Mouse (Mus musculus): ENCODE results near the gene Bckdha. TPM values are rescaled to one million over a fixed set of nuclear protein-coding genes. Genes with fewer than 3 reads are reported as not detected.
A peak's percentile ranks its signal among the peaks of the same experiment; 100 is the strongest.

The Bckdha gene
- polyA plus RNA-seq, 1 experiment from 2014 or later = 51.8 TPM

DNA sequence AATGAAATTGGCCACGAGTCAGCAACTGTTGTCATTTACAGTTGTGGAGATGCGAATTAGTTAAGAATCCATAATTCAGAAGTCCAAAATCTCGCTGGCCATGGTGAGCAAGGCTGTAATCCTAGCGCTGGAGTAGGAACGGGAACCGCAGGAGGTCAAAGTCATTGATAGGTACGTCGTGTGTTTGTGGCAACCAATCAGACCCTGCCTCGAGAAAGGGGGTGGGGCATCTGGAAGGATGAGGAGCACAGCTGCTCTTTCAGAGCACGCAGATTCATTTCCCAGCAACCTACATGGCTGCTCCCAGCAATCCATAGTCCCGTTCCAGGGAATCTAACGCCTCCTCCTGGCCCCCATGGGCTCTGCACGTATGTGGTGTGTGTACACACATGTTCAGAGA lies 41.1 kb upstream of the Bckdha start:
- Histone ChIP-seq H3K9ac (ENCODE audit: low read depth, low read length) (no peak overlapping the region), H3K4me1 (ENCODE audit: control insufficient read depth, insufficient read depth, low read depth, low read length) (peaks cover 3% of the 10 kb centered on the region; the same call in 1 of the 2 replicates), H3K36me3 (ENCODE audit: control insufficient read depth, insufficient read depth, low read length) (no peaks in the 10 kb centered on the region), H3K27ac (ENCODE audit: low read depth, low read length) (no peak overlapping the region), H3K4me2 (ENCODE audit: low read length) (no peak overlapping the region), H3K27me3 (replicated peaks; ENCODE audit: control insufficient read depth, insufficient read depth, low read length) (no peaks in the 10 kb centered on the region), H3K9me3 (ENCODE audit: control insufficient read depth, low read length) (no peaks in the 10 kb centered on the region), H3K4me3 (ENCODE audit: low read length) (no peak overlapping the region)
- 56% methylated on average over 13 of the region's 13 CpGs for WGBS
- ATAC-seq = no peak

DNA sequence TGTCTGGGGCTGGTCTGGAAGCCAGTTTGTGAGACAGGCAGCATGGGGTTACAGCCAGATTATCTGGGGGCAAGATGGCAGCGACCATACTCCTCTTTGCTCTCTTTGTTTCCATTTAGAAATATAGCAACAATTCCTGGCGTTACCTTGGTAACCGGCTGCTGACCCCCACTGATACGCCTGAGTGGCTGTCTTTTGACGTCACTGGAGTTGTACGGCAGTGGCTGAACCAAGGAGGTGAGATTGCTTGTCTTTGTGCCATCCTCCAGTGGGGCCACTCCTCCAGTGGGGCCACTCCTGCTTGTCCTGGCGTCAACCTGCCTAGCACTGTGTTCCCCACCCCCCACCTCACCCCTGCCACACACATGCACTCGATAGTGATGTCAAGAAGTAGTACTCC lies 35.3 kb upstream of the Bckdha start:
- Histone ChIP-seq H3K4me2 (ENCODE audit: low read length) (no peak overlapping the region), H3K4me1 (ENCODE audit: control insufficient read depth, insufficient read depth, low read depth, low read length) (peaks cover 3% of the 10 kb centered on the region), H3K4me3 (ENCODE audit: low read length) (no peak overlapping the region), H3K27me3 (replicated peaks; ENCODE audit: control insufficient read depth, insufficient read depth, low read length) (peaks cover 19% of the 10 kb centered on the region), H3K9me3 (ENCODE audit: control insufficient read depth, low read length) (peaks cover 3% of the 10 kb centered on the region; the same call in 1 of the 2 replicates), H3K36me3 (ENCODE audit: control insufficient read depth, insufficient read depth, low read length) (no peaks in the 10 kb centered on the region), H3K27ac (ENCODE audit: low read depth, low read length) (no peak overlapping the region), H3K9ac (ENCODE audit: low read depth, low read length) (no peak overlapping the region)
- WGBS = 35% methylated on average over 8 of the region's 8 CpGs
- peak; percentile 31; the same call in 1 of the 2 replicates for ATAC-seq

DNA sequence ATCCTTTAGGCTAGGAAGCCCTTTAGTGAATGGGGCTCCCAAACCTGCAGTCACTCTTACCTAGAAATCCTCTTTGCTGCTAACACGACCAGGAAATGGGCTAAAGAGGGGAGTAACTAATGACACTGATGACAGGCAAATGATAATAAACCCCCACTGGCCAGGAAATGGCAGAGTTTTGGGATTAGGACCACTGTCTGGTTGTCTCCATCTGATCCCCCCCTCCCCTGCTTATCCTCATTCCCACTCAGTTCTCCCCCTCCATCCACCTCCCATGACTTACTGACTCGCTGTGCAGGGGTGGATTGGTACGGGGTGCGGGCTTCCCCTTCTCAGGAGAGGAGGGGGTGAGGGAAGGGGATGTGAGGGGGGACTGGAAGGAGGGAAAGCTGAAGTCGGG lies 31.3 kb upstream of the Bckdha start:
- H3K4me3 ChIP-seq (ENCODE audit: low read length) = no peak overlapping the region
- whole genome bisulfite sequencing = 32% methylated on average over 5 of the region's 5 CpGs

DNA sequence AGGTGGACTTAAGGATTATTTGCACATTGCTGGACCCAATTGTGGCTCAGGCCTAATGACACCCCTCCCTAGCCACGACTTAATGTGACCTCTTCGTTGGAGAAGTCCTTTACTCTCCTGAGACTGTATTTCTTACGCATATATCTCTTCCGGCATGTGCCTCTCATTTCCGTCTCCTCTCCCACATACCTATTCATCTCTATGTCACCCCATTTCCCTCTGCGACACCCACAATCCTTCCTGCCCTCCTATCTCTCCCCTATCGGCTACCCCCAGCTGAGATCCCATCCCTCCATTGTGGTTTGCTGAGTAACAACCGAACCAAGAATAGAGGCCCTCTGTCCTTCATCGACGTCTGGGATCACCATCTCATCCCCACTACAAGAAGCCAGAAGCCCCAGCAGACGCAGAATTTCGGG lies 30.8 kb upstream of the Bckdha start:
- Histone ChIP-seq H3K9me3 (ENCODE audit: control insufficient read depth, low read length) (peaks cover 3% of the 10 kb centered on the region; the same call in 1 of the 2 replicates), H3K36me3 (ENCODE audit: control insufficient read depth, insufficient read depth, low read length) (no peaks in the 10 kb centered on the region), H3K4me2 (ENCODE audit: low read length) (peak overlapping the region; percentile 66), H3K4me1 (ENCODE audit: control insufficient read depth, insufficient read depth, low read depth, low read length) (peaks cover 28% of the 10 kb centered on the region), H3K9ac (ENCODE audit: low read depth, low read length) (peak overlapping the region; percentile 48), H3K27me3 (replicated peaks; ENCODE audit: control insufficient read depth, insufficient read depth, low read length) (peaks cover 48% of the 10 kb centered on the region), H3K27ac (ENCODE audit: low read depth, low read length) (no peak overlapping the region), H3K4me3 (ENCODE audit: low read length) (peak overlapping the region; percentile 49)
- ATAC-seq = no peak
- 9% methylated on average over 12 of the region's 12 CpGs for WGBS

More for the DNA sequence above, 31.3 kb upstream of the Bckdha start:
- no peak for ATAC-seq
- peaks cover 48% of the 10 kb centered on the region for H3K27me3 ChIP-seq (replicated peaks; ENCODE audit: control insufficient read depth, insufficient read depth, low read length)
- peaks cover 28% of the 10 kb centered on the region for H3K4me1 ChIP-seq (ENCODE audit: control insufficient read depth, insufficient read depth, low read depth, low read length)
- peak overlapping the region; percentile 66; the same call in 1 of the 2 replicates for H3K4me2 ChIP-seq (ENCODE audit: low read length)
- H3K27ac ChIP-seq (ENCODE audit: low read depth, low read length) = no peak overlapping the region
- H3K36me3 ChIP-seq (ENCODE audit: control insufficient read depth, insufficient read depth, low read length) = no peaks in the 10 kb centered on the region
- peaks cover 3% of the 10 kb centered on the region; the same call in 1 of the 2 replicates for H3K9me3 ChIP-seq (ENCODE audit: control insufficient read depth, low read length)
- no peak overlapping the region for H3K9ac ChIP-seq (ENCODE audit: low read depth, low read length)

DNA sequence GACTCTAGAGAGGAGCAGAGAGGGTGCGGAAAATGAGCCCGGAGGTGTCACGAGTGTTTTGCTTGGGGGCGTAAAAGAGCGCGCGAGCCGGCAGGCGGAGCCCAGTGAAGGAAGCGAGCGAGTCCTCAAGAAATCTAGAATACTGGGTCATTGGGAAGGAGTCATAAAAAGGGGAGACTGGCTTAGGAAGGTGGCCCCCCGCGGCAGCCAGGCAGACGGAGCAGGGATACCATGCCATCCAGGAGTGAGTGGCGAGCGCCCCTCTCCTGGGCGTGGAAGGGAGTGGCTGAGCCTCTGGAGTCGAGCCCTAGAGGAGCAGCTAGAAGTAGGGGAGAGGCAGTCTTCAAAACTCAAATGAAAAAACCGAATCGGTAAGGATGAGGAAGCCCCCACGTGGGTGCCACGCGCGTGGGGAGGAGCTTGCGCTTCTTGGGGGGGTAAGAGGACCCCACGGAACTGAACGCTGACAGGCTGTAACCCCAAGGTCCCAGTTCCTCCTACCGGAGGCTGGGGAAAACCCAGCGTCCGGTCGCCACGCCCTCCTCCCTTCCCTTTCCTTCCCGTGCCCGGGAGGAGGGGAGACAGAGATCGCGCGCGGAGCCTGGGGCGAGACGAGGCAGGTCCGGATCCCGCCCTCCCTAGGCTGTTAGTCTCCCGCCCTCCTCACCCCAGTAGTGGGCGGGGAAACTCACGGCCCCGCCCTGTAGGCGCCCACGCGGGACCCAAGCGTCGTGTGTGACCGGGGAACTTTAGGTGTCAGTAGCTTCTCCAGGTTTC lies 30.2 kb upstream of the Bckdha start:
- ATAC-seq = peak; percentile 56
- 2% methylated on average over 40 of the region's 52 CpGs for WGBS
- Histone ChIP-seq H3K4me1 (ENCODE audit: control insufficient read depth, insufficient read depth, low read depth, low read length) (peaks cover 28% of the 10 kb centered on the region), H3K9ac (ENCODE audit: low read depth, low read length) (peak overlapping the region; percentile 48), H3K27me3 (replicated peaks; ENCODE audit: control insufficient read depth, insufficient read depth, low read length) (peaks cover 48% of the 10 kb centered on the region), H3K4me3 (ENCODE audit: low read length) (peak overlapping the region; percentile 49), H3K27ac (ENCODE audit: low read depth, low read length) (no peak overlapping the region), H3K9me3 (ENCODE audit: control insufficient read depth, low read length) (peaks cover 3% of the 10 kb centered on the region; the same call in 1 of the 2 replicates), H3K36me3 (ENCODE audit: control insufficient read depth, insufficient read depth, low read length) (no peaks in the 10 kb centered on the region), H3K4me2 (ENCODE audit: low read length) (peak overlapping the region; percentile 66)

DNA sequence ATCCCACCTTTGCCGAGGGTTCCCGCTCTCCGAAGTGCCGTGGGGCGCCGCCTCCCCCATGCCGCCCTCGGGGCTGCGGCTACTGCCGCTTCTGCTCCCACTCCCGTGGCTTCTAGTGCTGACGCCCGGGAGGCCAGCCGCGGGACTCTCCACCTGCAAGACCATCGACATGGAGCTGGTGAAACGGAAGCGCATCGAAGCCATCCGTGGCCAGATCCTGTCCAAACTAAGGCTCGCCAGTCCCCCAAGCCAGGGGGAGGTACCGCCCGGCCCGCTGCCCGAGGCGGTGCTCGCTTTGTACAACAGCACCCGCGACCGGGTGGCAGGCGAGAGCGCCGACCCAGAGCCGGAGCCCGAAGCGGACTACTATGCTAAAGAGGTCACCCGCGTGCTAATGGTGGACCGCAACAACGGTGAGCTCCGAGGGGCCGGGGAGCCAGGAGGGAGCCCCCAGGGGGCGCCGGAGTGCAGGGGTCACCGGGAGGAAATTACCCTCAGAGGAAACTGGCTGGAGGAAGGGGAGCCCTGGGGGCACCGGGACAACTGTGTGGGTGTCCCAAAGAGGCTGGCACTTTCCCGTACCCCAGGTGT lies 29.1 kb upstream of the Bckdha start:
- H3K27me3 ChIP-seq (replicated peaks; ENCODE audit: control insufficient read depth, insufficient read depth, low read length) = peaks cover 48% of the 10 kb centered on the region
- H3K9me3 ChIP-seq (ENCODE audit: control insufficient read depth, low read length) = peaks cover 3% of the 10 kb centered on the region; the same call in 1 of the 2 replicates
- under 1% methylated on average over 47 of the region's 47 CpGs for WGBS
- ATAC-seq = no peak
- H3K4me2 ChIP-seq (ENCODE audit: low read length) = peak overlapping the region; percentile 66
- H3K4me3 ChIP-seq (ENCODE audit: low read length) = peak overlapping the region; percentile 49
- peaks cover 2% of the 10 kb centered on the region; the same call in 1 of the 2 replicates for H3K36me3 ChIP-seq (ENCODE audit: control insufficient read depth, insufficient read depth, low read length)
- H3K27ac ChIP-seq (ENCODE audit: low read depth, low read length) = peak overlapping the region; percentile 17; the same call in 1 of the 2 replicates
- H3K9ac ChIP-seq (ENCODE audit: low read depth, low read length) = peak overlapping the region; percentile 57
- peaks cover 28% of the 10 kb centered on the region for H3K4me1 ChIP-seq (ENCODE audit: control insufficient read depth, insufficient read depth, low read depth, low read length)

DNA sequence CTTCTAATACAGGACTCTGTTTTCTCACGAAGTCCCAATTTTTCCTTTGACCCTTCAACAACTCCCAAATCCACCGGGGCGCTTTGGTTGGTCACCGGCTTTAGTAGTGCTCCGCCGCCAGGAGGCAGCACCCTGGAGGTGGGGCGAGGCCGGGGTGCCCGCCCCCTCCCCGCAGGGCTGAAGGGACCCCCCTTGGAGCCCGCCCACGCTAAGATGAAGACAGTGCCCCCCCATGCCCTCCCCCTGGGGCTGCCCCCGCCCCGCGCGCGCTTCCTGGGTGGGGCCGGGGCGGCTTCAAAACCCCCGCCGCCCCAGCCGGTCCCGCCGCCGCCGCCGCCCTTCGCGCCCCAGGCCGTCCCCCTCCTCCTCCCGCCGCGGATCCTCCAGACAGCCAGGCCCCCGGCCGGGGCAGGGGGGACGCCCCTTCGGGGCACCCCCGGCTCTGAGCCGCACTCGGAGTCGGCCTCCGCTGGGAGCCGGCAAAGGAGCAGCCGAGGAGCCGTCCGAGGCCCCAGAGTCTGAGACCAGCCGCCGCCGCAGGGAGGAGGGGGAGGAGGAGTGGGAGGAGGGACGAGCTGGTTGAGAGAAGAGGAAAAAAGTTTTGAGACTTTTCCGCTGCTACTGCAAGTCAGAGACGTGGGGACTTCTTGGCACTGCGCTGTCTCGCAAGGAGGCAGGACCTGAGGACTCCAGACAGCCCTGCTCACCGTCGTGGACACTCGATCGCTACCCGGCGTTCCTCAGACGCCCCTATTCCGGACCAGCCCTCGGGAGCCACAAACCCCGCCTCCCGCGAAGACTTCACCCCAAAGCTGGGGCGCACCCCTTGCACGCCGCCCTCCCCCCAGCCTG lies 28.1 kb upstream of the Bckdha start, which contains the start of gene Tgfb1:
Gene Tgfb1 (plus strand): TSS at position 323 of the 852 bp plus-strand sequence.
- Histone ChIP-seq H3K36me3 (ENCODE audit: control insufficient read depth, insufficient read depth, low read length) (peaks cover 2% of the 10 kb centered on the region; the same call in 1 of the 2 replicates), H3K4me3 (ENCODE audit: low read length) (peak within 1 kb of the TSS; percentile 49), H3K27me3 (replicated peaks; ENCODE audit: control insufficient read depth, insufficient read depth, low read length) (peaks cover 48% of the 10 kb centered on the region), H3K4me1 (ENCODE audit: control insufficient read depth, insufficient read depth, low read depth, low read length) (peaks cover 32% of the 10 kb centered on the region), H3K9ac (ENCODE audit: low read depth, low read length) (peak within 1 kb of the TSS; percentile 68), H3K27ac (ENCODE audit: low read depth, low read length) (peak within 1 kb of the TSS; percentile 51; the same call in 1 of the 2 replicates), H3K9me3 (ENCODE audit: control insufficient read depth, low read length) (peaks cover 3% of the 10 kb centered on the region; the same call in 1 of the 2 replicates), H3K4me2 (ENCODE audit: low read length) (peak within 1 kb of the TSS; percentile 66)
- peak; percentile 25; the same call in 1 of the 2 replicates for ATAC-seq
- WGBS = under 1% methylated on average over 46 of the region's 69 CpGs

DNA sequence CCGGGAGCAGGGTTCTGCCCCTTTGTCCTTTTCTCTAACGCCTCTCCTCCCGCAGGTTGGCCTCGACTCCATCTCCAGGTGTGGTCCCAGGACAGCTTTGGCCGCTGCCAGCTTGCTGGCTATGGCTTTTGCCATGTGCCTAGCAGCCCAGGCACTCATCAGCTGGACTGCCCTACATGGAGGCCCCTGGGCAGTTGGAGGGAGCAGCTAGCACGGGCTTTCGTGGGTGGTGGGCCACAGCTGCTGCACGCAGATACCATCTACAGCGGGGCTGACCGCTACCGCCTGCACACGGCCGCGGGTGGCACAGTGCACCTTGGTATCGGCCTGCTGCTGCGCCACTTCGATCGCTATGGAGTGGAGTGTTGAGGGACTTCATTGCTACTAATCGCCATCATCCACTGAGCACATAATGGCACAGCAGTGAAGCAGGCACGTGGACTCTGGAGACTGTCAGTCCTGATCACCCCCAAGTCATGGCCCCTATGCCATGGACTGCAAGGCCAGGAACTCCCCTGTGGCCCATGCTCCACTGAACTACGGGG lies 27.2 kb upstream of the Bckdha start:
- H3K27me3 ChIP-seq (replicated peaks; ENCODE audit: control insufficient read depth, insufficient read depth, low read length) = peaks cover 43% of the 10 kb centered on the region
- no peak overlapping the region for H3K4me2 ChIP-seq (ENCODE audit: low read length)
- 68% methylated on average over 21 of the region's 21 CpGs for WGBS
- H3K9me3 ChIP-seq (ENCODE audit: control insufficient read depth, low read length) = peaks cover 1% of the 10 kb centered on the region; the same call in 1 of the 2 replicates
- no peak for ATAC-seq
- H3K9ac ChIP-seq (ENCODE audit: low read depth, low read length) = no peak overlapping the region
- H3K27ac ChIP-seq (ENCODE audit: low read depth, low read length) = no peak overlapping the region
- peaks cover 36% of the 10 kb centered on the region for H3K4me1 ChIP-seq (ENCODE audit: control insufficient read depth, insufficient read depth, low read depth, low read length)
- no peak overlapping the region for H3K4me3 ChIP-seq (ENCODE audit: low read length)
- peaks cover 2% of the 10 kb centered on the region; the same call in 1 of the 2 replicates for H3K36me3 ChIP-seq (ENCODE audit: control insufficient read depth, insufficient read depth, low read length)
